Mouse (Mus musculus) left cerebral cortex, postnatal 14 days (tissue): ENCODE results near the gene Trh. TPM values are rescaled to one million over a fixed set of nuclear protein-coding genes. Genes with fewer than 3 reads are reported as not detected.

Experiments used
- DNase-seq, 2 experiments: peaks; one replicate each; pipeline ENCODE4 v3.0.0; 2021 to 2022; ENCODE audit warnings: low spot score in 2 of 2, mixed read lengths in 1 of 2
- intact Hi-C: fragments of 180-260 bp; cut with DNase I; formaldehyde crosslinking; loops from one replicate; pipeline ENCODE4 v1.15.1; 2025
- total RNA-seq, 2 experiments: library from RNA; stranded (reverse); gene quantifications; 2 replicates each; pipeline ENCODE4 v1.2.3; 2021

The Trh gene
- total RNA-seq, 2 experiments from 2014 or later: 1.7 to 12.2 TPM

DNA sequence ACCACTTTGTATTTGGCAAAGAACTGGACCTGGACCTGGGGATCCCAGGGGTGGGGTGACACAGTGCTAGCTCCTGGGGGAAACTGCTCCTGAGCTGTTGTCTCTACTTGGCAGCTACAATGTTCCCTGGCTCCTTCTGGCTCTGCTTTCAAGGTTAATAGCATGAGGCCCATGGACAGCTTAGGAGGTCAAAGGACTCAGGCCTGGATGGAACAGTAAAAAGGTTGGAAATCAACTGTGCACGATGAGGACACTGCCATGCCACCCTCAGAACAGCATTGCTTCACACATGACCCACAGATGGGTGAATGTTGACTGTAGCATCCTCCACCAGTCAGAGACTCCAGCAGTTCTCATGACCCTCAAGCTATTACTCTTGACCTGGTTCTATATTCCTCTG, 13.1 kb downstream of the Trh start:
- intact Hi-C loops: no loop called here
- DNase-seq: no peak

DNA sequence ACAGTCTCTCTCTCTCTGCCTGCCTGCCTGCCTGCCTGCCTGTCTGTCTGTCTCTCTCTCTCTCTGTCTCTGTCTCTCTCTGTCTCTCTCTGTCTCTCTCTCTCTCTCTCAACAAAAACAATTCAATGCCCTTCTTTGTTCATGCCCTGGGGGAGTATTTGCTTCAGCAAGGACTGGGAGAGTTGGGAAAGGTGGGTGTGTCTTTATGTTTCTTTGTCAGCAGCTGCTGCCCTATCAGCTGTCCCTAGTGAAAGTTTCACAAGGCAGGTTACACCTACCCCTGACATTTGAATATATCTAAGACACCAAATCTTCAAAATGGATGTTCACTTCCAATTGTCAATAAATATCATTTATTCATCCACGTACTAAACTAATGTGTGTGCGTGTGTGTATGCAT, 14.9 kb downstream of the Trh start:
- DNase-seq: no peak
- intact Hi-C loops: no loop called here

DNA sequence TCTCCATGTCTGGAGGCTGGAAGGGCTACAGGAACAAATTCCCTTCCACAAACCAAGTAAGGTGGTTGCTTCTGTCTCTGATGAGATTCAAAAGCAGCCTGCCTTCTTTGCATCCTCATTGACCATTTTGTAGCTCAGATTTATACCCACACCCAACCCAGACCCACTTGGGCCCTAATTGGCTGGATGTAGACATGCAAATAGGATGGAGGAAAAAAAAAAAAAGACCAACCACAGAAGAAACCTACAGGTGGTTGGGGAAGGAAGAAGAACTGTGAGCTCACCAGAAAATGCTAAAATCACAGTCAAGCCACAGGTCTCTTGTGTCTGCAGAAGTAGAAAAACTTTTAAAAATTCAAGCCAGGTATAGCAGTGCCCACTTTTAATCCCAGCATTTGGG, 15.3 kb downstream of the Trh start:
- no peak for DNase-seq
- intact Hi-C loops: no loop called here

GRCm38 (mm10) chr6:92224981-92225380, 19.5 kb downstream of the Trh start:
- DNase-seq: peak; percentile 26 to 37
- intact Hi-C loops: no loop called here

GRCm38 (mm10) chr6:92222021-92222420, 22.4 kb downstream of the Trh start:
- intact Hi-C loops: no loop called here
- DNase-seq: no peak

- intact Hi-C loops: no loop called here
- DNase-seq: no peak
Observed at GRCm38 (mm10) chr6:92221604-92222003, 22.8 kb downstream of the Trh start.

GRCm38 (mm10) chr6:92219445-92219844, 25.0 kb downstream of the Trh start:
- intact Hi-C loops: loop anchor here (1.0 kb wide), 1 partner anchor 50 kb away; no protein-coding TSS in a partner anchor

DNA sequence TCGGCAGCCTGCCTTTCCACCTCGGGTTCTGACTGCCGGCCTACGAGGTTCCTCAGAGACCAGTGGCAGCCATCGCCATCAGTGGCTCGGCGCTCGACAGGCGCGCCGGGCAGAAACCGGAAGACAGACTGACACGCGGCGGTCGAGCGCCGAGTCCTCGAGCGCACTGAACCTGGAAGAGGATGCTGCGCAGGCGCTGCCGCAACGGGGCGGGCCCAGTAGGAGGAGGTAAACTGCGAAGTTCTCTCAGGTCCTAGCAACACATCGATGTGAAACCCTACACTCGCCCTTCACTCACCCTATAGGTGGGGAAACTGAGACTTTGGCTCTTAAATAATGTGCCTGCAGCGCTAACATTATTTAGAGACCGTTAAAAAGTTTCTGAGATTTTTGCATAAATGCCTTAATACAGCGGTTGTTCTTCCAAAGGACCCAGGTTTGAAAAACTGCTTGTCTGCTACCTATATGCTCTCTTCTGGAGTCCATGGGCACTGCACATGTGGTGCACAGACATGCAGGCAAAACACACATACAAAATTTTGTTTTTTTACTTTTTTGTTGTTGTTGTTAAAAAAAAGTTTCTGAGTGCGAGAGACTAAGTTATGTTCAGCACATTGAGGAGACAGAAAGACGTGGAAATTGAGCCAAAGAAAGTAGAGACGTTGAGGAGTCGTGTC, 29.5 kb downstream of the Trh start, which contains the start of gene Rbsn:
Gene Rbsn, minus strand, starts transcription at position 153 of the 677 bp plus-strand sequence.
- intact Hi-C loops: no loop called here
- DNase-seq: peak; percentile 91 to 92

More at GRCm38 (mm10) chr6:92219445-92219844, 25.0 kb downstream of the Trh start:
- peak; percentile 49 to 65 for DNase-seq

DNA sequence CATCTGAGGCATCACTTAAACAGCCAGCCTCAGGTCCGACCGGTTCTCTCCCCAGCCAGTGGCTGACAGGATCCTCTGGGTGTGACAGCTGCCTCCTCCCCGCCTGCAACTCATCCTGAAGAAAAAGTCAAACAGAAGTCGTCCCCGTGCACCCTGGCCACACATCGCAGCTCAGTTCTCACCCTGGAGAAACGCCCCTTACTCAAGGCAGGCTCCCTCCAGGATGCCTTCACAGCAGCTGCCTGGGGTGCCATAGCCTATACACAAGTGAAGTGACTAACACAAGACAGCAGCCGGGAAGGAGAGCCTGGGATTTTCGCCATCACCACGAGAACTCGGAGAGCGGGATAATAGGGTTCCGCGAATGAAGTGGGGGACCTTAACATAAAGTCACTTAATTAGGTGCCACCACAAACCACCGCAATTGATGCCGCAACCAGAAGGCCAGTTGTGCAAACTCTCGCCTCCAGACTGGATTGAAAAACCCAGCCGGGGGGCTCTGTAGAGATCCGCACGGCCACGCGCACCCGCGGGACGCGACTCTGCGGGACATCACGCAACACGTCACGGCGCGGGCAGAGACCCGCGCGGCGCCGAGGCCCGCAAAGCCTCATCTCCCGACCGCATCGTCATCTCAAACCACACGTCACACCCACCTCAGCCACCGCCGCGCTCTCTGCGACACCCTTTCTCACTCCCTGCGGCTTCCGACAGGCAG, 30.2 kb downstream of the Trh start:
- intact Hi-C loops: no loop called here
- DNase-seq: peak in 1 of 2 experiments; percentile 14

DNA sequence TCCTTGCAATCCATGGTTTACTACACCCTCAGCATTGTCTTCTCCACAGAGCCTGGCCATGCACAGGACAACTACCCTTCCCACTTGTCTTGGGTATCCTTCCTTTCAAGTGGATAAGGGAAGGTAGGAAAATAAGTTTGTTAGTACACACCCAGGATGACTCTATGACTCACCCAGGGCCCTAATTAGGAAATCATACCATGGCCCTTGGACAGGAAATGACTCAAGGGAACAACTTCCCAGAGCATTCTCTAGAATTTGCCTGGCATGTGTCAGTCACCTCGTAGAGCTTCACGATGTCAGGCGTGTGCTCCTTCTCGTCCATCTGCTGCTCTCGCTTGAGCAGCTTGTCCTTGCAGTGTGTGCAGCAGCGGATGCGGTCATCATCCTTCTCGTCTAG, 45.0 kb downstream of the Trh start:
- DNase-seq: no peak
- intact Hi-C loops: no loop called here

Other genes starting within 250 kb of the Trh start
- 10 to 100 TPM; 88.9 to 93.9 TPM for gene Nr2c2, start 153.3 kb downstream of the Trh start, total RNA-seq
- gene Mrps25, start 60.6 kb downstream of the Trh start, total RNA-seq: 10 to 100 TPM; 53.5 to 55.5 TPM
- 10 to 100 TPM; 29.6 to 32.3 TPM for gene Rbsn, start 29.7 kb downstream of the Trh start, total RNA-seq